Mouse (Mus musculus): Measurements from ENCODE around the gene Vamp8.

Gene Vamp8

GRCm38 (mm10) chr6:72389941-72390771, at the start of gene Vamp8:
Vamp8 (minus strand) TSS chr6:72390703.
- no peak for DNase-seq (ENCODE audit: low spot score)

- peak; percentile 94 for DNase-seq (ENCODE audit: low spot score)
Measured at GRCm38 (mm10) chr6:72439355-72440185, 49.1 kb upstream of the Vamp8 start, which contains the start of gene Mat2a. Mat2a (minus strand) TSS chr6:72439558.

GRCm38 (mm10) chr6:72438862-72439354, 48.4 kb upstream of the Vamp8 start:
- peak; percentile 89 for DNase-seq (ENCODE audit: low spot score)

- no peak for DNase-seq (ENCODE audit: low spot score)
Measured at GRCm38 (mm10) chr6:72438226-72438625, 47.7 kb upstream of the Vamp8 start.

GRCm38 (mm10) chr6:72432153-72432552, 41.6 kb upstream of the Vamp8 start:
- no peak for DNase-seq (ENCODE audit: low spot score)

GRCm38 (mm10) chr6:72430989-72431921, 40.8 kb upstream of the Vamp8 start:
- no peak for DNase-seq (ENCODE audit: low spot score)

- no peak for DNase-seq (ENCODE audit: low spot score)
Measured at GRCm38 (mm10) chr6:72429061-72429842, 38.7 kb upstream of the Vamp8 start.

- peak; percentile 63 for DNase-seq (ENCODE audit: low spot score)
Measured at GRCm38 (mm10) chr6:72428036-72428435, 37.5 kb upstream of the Vamp8 start.

GRCm38 (mm10) chr6:72425646-72426045, 35.1 kb upstream of the Vamp8 start:
- DNase-seq (ENCODE audit: low spot score): no peak

- DNase-seq (ENCODE audit: low spot score): no peak
Measured at GRCm38 (mm10) chr6:72420901-72421300, 30.4 kb upstream of the Vamp8 start.

- no peak for DNase-seq (ENCODE audit: low spot score)
Measured at GRCm38 (mm10) chr6:72419806-72420205, 29.3 kb upstream of the Vamp8 start.

GRCm38 (mm10) chr6:72418279-72418678, 27.8 kb upstream of the Vamp8 start:
- no peak for DNase-seq (ENCODE audit: low spot score)

- DNase-seq (ENCODE audit: low spot score): no peak
Measured at GRCm38 (mm10) chr6:72415964-72416772, 25.7 kb upstream of the Vamp8 start.

- DNase-seq (ENCODE audit: low spot score): no peak
Measured at GRCm38 (mm10) chr6:72415181-72415580, 24.7 kb upstream of the Vamp8 start.

GRCm38 (mm10) chr6:72414076-72414756, 23.7 kb upstream of the Vamp8 start, which contains the start of gene Ggcx:
Ggcx (plus strand) TSS chr6:72414308.
- peak; percentile 87 for DNase-seq (ENCODE audit: low spot score)

- DNase-seq (ENCODE audit: low spot score): no peak
Measured at GRCm38 (mm10) chr6:72410518-72410917, 20.0 kb upstream of the Vamp8 start.

- no peak for DNase-seq (ENCODE audit: low spot score)
Measured at GRCm38 (mm10) chr6:72410003-72410402, 19.5 kb upstream of the Vamp8 start.

GRCm38 (mm10) chr6:72409567-72409966, 19.1 kb upstream of the Vamp8 start:
- no peak for DNase-seq (ENCODE audit: low spot score)

GRCm38 (mm10) chr6:72407119-72407518, 16.6 kb upstream of the Vamp8 start:
- DNase-seq (ENCODE audit: low spot score): peak; percentile 73
